Mouse (Mus musculus) neural tube, embryonic 10.5 days (tissue): ENCODE measurements around the gene Tmem218.
A peak's percentile ranks its signal among the peaks of the same experiment; 100 is the strongest.

Experiments used
- DNase-seq: peaks from one replicate; pipeline ENCODE4 v3.0.0-alpha.2; 2017; ENCODE audit warnings: low spot score; ENCODE audit errors: extremely low spot score

Gene Tmem218

GRCm38 (mm10) chr9:37207929-37208411 is at the start of gene Tmem218:
Gene Tmem218, plus strand, starts transcription at chr9:37208223.
- DNase-seq, result peak; percentile 83

- DNase-seq, result no peak
Measured at GRCm38 (mm10) chr9:37160686-37161085, 47.3 kb upstream of the Tmem218 start.

- no peak for DNase-seq
Measured at GRCm38 (mm10) chr9:37166899-37167298, 41.1 kb upstream of the Tmem218 start.

GRCm38 (mm10) chr9:37173376-37173775 is 34.6 kb upstream of the Tmem218 start:
- no peak for DNase-seq

GRCm38 (mm10) chr9:37176002-37176401 is 32.0 kb upstream of the Tmem218 start:
- DNase-seq, result no peak

GRCm38 (mm10) chr9:37177107-37177506 is 30.9 kb upstream of the Tmem218 start:
- peak; percentile 63 for DNase-seq

- DNase-seq, result no peak
Measured at GRCm38 (mm10) chr9:37177551-37177950, 30.5 kb upstream of the Tmem218 start.

GRCm38 (mm10) chr9:37178911-37179310 is 29.1 kb upstream of the Tmem218 start:
- DNase-seq, result no peak

- no peak for DNase-seq
Measured at GRCm38 (mm10) chr9:37179596-37179995, 28.4 kb upstream of the Tmem218 start.

GRCm38 (mm10) chr9:37181596-37181995 is 26.4 kb upstream of the Tmem218 start:
- no peak for DNase-seq

- DNase-seq, result no peak
Measured at GRCm38 (mm10) chr9:37183176-37183575, 24.8 kb upstream of the Tmem218 start.

GRCm38 (mm10) chr9:37187407-37187806 is 20.6 kb upstream of the Tmem218 start:
- DNase-seq, result no peak

GRCm38 (mm10) chr9:37188024-37188423 is 20.0 kb upstream of the Tmem218 start:
- DNase-seq, result no peak

- no peak for DNase-seq
Measured at GRCm38 (mm10) chr9:37197067-37197466, 11.0 kb upstream of the Tmem218 start.

- DNase-seq, result no peak
Measured at GRCm38 (mm10) chr9:37200414-37200813, 7.6 kb upstream of the Tmem218 start.

GRCm38 (mm10) chr9:37203884-37204283 is 4.1 kb upstream of the Tmem218 start:
- no peak for DNase-seq

- no peak for DNase-seq
Measured at GRCm38 (mm10) chr9:37213060-37213738, 5.2 kb downstream of the Tmem218 start.

- no peak for DNase-seq
Measured at GRCm38 (mm10) chr9:37214327-37215060, 6.5 kb downstream of the Tmem218 start.

GRCm38 (mm10) chr9:37220755-37221154 is 12.7 kb downstream of the Tmem218 start:
- DNase-seq, result no peak

- DNase-seq, result no peak
Measured at GRCm38 (mm10) chr9:37225581-37225980, 17.6 kb downstream of the Tmem218 start.

GRCm38 (mm10) chr9:37229880-37230325 is 21.9 kb downstream of the Tmem218 start:
- peak; percentile 57 for DNase-seq

GRCm38 (mm10) chr9:37230486-37231195 is 22.6 kb downstream of the Tmem218 start:
- DNase-seq, result no peak
